Mouse (Mus musculus) kidney, embryonic 14.5 days (tissue): ENCODE results near the gene Gm44511. TPM values are rescaled to one million over a fixed set of nuclear protein-coding genes. Genes with fewer than 3 reads are reported as not detected.

Experiments
- ATAC-seq: fragments of 200-750 bp; cut with Nextera tagmentation; 2 replicates; pipeline ENCODE4 v1.8.0; 2017; ENCODE audit warnings: moderate number of reproducible peaks, mild to moderate bottlenecking, moderate TSS enrichment, moderate library complexity; ENCODE audit not compliant: low FRiP score, low TSS enrichment
- H3K27ac ChIP-seq: fragments of 300-500 bp; sonication (generic); 2 replicates; pipeline ENCODE4 v1.5.1; 2014; ENCODE audit warnings: low read depth, mild to moderate bottlenecking, low read length, moderate library complexity, mixed read lengths
- H3K27me3 ChIP-seq: fragments of 300-500 bp; sonication (generic); 2 replicates; pipeline ENCODE4 v1.6.1; 2014; ENCODE audit warnings: mild to moderate bottlenecking, low read length; ENCODE audit not compliant: control insufficient read depth, insufficient read depth
- H3K36me3 ChIP-seq: fragments of 300-500 bp; sonication (generic); 2 replicates; pipeline ENCODE4 v1.6.1; 2014; ENCODE audit warnings: low read length, mixed read lengths; ENCODE audit not compliant: control insufficient read depth, insufficient read depth
- H3K4me1 ChIP-seq: fragments of 300-500 bp; sonication (generic); 2 replicates; pipeline ENCODE4 v1.6.1; 2014; ENCODE audit warnings: low read length, mixed read lengths; ENCODE audit not compliant: control insufficient read depth, insufficient read depth
- H3K4me2 ChIP-seq: fragments of 300-500 bp; sonication (generic); replicated peaks from 2 replicates; pipeline ENCODE4 v1.6.1; 2014; ENCODE audit warnings: low read depth, mild to moderate bottlenecking, low read length
- H3K4me3 ChIP-seq: fragments of 300-500 bp; sonication (generic); 2 replicates; pipeline ENCODE4 v1.5.1; 2014; ENCODE audit warnings: mild to moderate bottlenecking, low read length
- H3K9ac ChIP-seq: fragments of 300-500 bp; sonication (generic); 2 replicates; pipeline ENCODE4 v1.6.1; 2014; ENCODE audit warnings: low read depth, mild to moderate bottlenecking, low read length, moderate library complexity
- H3K9me3 ChIP-seq: fragments of 300-500 bp; sonication (generic); 2 replicates; pipeline ENCODE4 v1.6.1; 2016; ENCODE audit warnings: low read length; ENCODE audit not compliant: control insufficient read depth
- WGBS: fragments of 180-500 bp; shearing (Covaris S2); extraction: QIAGEN DNeasy Blood & Tissue Kit; methylation state at CpG from one replicate; pipeline ENCODE4 v1.1.7; 2014; 5-methylcytosine and 5-hydroxymethylcytosine counted together
- polyA plus RNA-seq: library from polyadenylated mRNA; unstranded; fragments of >200 nt; fragmentation: Nextera tagmentation; extraction: Ambion mirVana; gene quantifications from 2 replicates; pipeline ENCODE4 v1.2.1, GENCODE M21; 2014

The Gm44511 gene
- polyA plus RNA-seq, 1 experiment from 2014 or later: not detected

GRCm38 (mm10) chr6:128837454-128838341 lies 11.6 kb upstream of the Gm44511 start:
- Histone ChIP-seq H3K4me2 (peak overlapping the region; percentile 50), H3K9ac (peak overlapping the region; percentile 87), H3K27ac (peak overlapping the region; percentile 96), H3K4me3 (peak overlapping the region; percentile 86), H3K27me3 (no peaks in the 10 kb centered on the region), H3K9me3 (no peaks in the 10 kb centered on the region), H3K4me1 (0 out of 2 replicates have a peak, but pooled peaks cover 9% of the 10 kb centered on the region), H3K36me3 (no peaks in the 10 kb centered on the region)
- ATAC-seq: peak; percentile 30; the same call in 1 of the 2 replicates
- 2% methylated on average over 14 of the region's 14 CpGs for WGBS

GRCm38 (mm10) chr6:128836955-128837334 lies 10.8 kb upstream of the Gm44511 start:
- H3K27ac ChIP-seq: no peak overlapping the region
- H3K27me3 ChIP-seq: no peaks in the 10 kb centered on the region
- no peak for ATAC-seq
- H3K9ac ChIP-seq: no peak overlapping the region
- 85% methylated on average over 6 of the region's 6 CpGs for WGBS
- peak overlapping the region; percentile 50 for H3K4me2 ChIP-seq
- no peaks in the 10 kb centered on the region for H3K9me3 ChIP-seq
- H3K4me3 ChIP-seq: peak overlapping the region; percentile 86; the same call in 1 of the 2 replicates
- no peaks in the 10 kb centered on the region for H3K36me3 ChIP-seq
- 0 out of 2 replicates have a peak, but pooled peaks cover 5% of the 10 kb centered on the region for H3K4me1 ChIP-seq

GRCm38 (mm10) chr6:128836191-128836954 lies 10.3 kb upstream of the Gm44511 start:
- H3K4me2 ChIP-seq: no peak overlapping the region
- no peaks in the 10 kb centered on the region for H3K27me3 ChIP-seq
- no peak overlapping the region for H3K27ac ChIP-seq
- H3K36me3 ChIP-seq: no peaks in the 10 kb centered on the region
- no peaks in the 10 kb centered on the region for H3K9me3 ChIP-seq
- H3K4me1 ChIP-seq: 0 out of 2 replicates have a peak, but pooled peaks cover 4% of the 10 kb centered on the region
- H3K4me3 ChIP-seq: no peak overlapping the region
- ATAC-seq: no peak
- 95% methylated on average over 8 of the region's 8 CpGs for WGBS
- H3K9ac ChIP-seq: no peak overlapping the region

- 0 out of 2 replicates have a peak, but pooled peaks cover 4% of the 10 kb centered on the region for H3K4me1 ChIP-seq
- H3K27ac ChIP-seq: no peak overlapping the region
- no peak overlapping the region for H3K4me3 ChIP-seq
- ATAC-seq: no peak
- H3K27me3 ChIP-seq: no peaks in the 10 kb centered on the region
- H3K9me3 ChIP-seq: no peaks in the 10 kb centered on the region
- no peak overlapping the region for H3K4me2 ChIP-seq
- no peaks in the 10 kb centered on the region for H3K36me3 ChIP-seq
- WGBS: 90% methylated on average over 4 of the region's 4 CpGs
- no peak overlapping the region for H3K9ac ChIP-seq
Measured at GRCm38 (mm10) chr6:128835571-128835970, 9.5 kb upstream of the Gm44511 start.

GRCm38 (mm10) chr6:128833046-128833445 lies 6.9 kb upstream of the Gm44511 start:
- no peak overlapping the region for H3K4me2 ChIP-seq
- no peak overlapping the region for H3K27ac ChIP-seq
- H3K4me3 ChIP-seq: no peak overlapping the region
- no peak overlapping the region for H3K9ac ChIP-seq
- 86% methylated on average over 10 of the region's 10 CpGs for WGBS
- H3K36me3 ChIP-seq: no peaks in the 10 kb centered on the region
- no peaks in the 10 kb centered on the region for H3K27me3 ChIP-seq
- ATAC-seq: no peak
- H3K9me3 ChIP-seq: no peaks in the 10 kb centered on the region
- no peaks in the 10 kb centered on the region for H3K4me1 ChIP-seq

- Histone ChIP-seq H3K9me3 (no peaks in the 10 kb centered on the region), H3K9ac (no peak overlapping the region), H3K4me3 (no peak overlapping the region), H3K4me1 (no peaks in the 10 kb centered on the region), H3K27me3 (no peaks in the 10 kb centered on the region), H3K4me2 (no peak overlapping the region), H3K27ac (no peak overlapping the region), H3K36me3 (no peaks in the 10 kb centered on the region)
- ATAC-seq: no peak
- WGBS: 67% methylated on average over 4 of the region's 4 CpGs
Measured at GRCm38 (mm10) chr6:128829837-128830236, 3.7 kb upstream of the Gm44511 start.

GRCm38 (mm10) chr6:128826781-128827180 lies 666 bp upstream of the Gm44511 start:
- ATAC-seq: no peak
- no peak overlapping the region for H3K27ac ChIP-seq
- H3K4me2 ChIP-seq: no peak overlapping the region
- no peak overlapping the region for H3K9ac ChIP-seq
- 76% methylated on average over 3 of the region's 3 CpGs for WGBS
- no peaks in the 10 kb centered on the region for H3K27me3 ChIP-seq
- no peaks in the 10 kb centered on the region for H3K4me1 ChIP-seq
- H3K4me3 ChIP-seq: no peak overlapping the region
- no peaks in the 10 kb centered on the region for H3K9me3 ChIP-seq
- no peaks in the 10 kb centered on the region for H3K36me3 ChIP-seq

- no peak for ATAC-seq
- Histone ChIP-seq H3K4me3 (no peak overlapping the region), H3K9me3 (no peaks in the 10 kb centered on the region), H3K9ac (no peak overlapping the region), H3K27ac (no peak overlapping the region), H3K36me3 (no peaks in the 10 kb centered on the region), H3K27me3 (no peaks in the 10 kb centered on the region), H3K4me1 (no peaks in the 10 kb centered on the region), H3K4me2 (no peak overlapping the region)
- 81% methylated on average over 4 of the region's 4 CpGs for WGBS
Measured at GRCm38 (mm10) chr6:128818083-128818802, 7.9 kb downstream of the Gm44511 start.
